Mouse (Mus musculus): ENCODE data around the gene Tmprss3. TPM values are rescaled to one million over a fixed set of nuclear protein-coding genes. Genes with fewer than 3 reads are reported as not detected.

Gene Tmprss3
- polyA plus RNA-seq (2015; fragmentation: Nextera tagmentation; extraction: Ambion mirVana), result 0.32 and 0.57 TPM in 2 replicates

GRCm38 (mm10) chr17:31198877-31199276 is at the start of gene Tmprss3:
Gene Tmprss3, minus strand, starts transcription at chr17:31198977.

DNA sequence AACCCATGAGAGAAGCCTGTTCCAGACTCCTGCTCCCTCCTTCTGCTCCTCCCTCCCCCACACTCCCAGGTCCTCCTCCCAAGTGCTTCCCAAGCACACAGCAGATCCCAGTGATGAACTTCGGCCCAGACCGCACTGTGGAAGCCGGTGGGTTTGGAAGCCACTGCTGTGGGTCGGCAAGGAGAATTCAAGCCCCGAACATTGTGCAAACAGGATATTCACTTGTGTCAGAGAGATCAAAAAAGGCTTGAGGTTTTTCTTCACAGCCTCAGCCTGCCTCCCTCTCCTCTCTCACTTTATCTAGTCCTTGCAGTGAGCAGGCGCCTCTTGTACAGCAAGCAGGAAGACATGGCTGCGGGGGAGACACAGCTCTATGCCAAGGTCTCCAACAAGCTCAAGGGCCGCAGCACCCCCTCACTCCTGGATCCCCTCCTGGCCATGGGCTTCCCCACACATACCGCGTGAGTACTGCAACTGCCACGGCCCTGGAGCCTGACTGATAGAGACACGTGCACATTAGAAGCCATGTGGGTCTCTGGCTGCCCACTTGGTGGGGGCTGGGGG is 9.1 kb upstream of the Tmprss3 start, which contains the start of gene Ubash3a:
Gene Ubash3a, plus strand, starts transcription at position 103 of the 564 bp plus-strand sequence.

GRCm38 (mm10) chr17:31165127-31165526 is 33.6 kb downstream of the Tmprss3 start, which contains the start of gene Tff1:
Gene Tff1, minus strand, starts transcription at chr17:31165277.

DNA sequence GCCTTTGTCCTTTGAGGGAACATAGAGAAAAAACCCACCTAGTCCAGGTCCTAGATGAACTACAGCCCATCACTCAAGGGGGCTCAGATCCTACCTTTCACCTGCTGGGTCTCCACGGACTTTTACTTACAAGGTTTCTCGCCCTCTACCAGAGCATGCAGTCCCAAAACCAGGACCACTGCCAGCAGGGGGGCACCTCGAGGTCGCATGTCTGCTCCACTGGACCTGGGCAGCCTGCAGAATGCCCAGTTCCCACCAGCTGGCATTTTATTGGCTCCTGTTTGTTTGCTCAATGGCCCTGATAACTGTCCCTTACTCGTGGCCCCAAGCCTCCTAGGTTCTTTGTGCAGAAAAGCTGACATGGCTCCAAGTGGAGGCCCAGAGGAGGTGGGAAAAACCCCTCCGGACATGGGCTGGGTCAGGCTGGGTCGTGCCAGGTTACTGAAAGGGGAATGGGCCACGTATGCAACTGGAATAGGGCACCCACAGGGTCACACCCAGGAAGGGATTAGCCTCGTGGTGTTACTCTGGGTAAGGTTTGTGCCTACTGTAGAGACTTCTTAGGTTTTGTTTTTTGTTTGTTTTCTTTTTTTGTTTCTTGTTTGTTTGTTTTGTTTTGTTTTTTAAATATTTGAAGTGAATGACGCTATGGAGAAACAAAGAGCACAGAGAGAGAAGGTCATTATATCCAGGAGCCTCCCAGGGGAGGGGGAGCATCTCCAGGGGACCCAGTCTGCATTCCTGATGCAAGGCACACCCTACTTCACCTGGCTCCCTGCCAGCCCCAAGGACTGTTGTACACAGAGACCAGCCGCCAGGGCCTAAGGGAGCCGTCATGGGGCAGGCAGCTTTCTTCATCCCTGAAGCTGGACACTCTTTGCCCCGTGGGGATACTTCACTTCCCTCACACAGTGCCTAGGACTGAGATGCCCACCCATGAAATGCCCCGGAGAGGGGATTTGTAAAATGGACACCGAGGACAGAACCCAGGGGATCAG is 54.4 kb downstream of the Tmprss3 start, which contains the start of gene Tff2:
Gene Tff2, minus strand, starts transcription at position 243 of the 998 bp plus-strand sequence.

GRCm38 (mm10) chr17:31129452-31129851 is 69.3 kb downstream of the Tmprss3 start, which contains the start of gene Tff3:
Gene Tff3, minus strand, starts transcription at chr17:31129646.

Other genes starting within 250 kb of the Tmprss3 start
- 0.21 TPM in 1 of 2 replicates, not detected in the other for gene Umodl1, start 244.3 kb downstream of the Tmprss3 start, polyA plus RNA-seq (2015; fragmentation: Nextera tagmentation; extraction: Ambion mirVana)
- gene Abcg1, start 141.3 kb downstream of the Tmprss3 start, polyA plus RNA-seq (2015; fragmentation: Nextera tagmentation; extraction: Ambion mirVana), result 9.7 and 13.9 TPM in 2 replicates
- 0.91 TPM in 1 of 2 replicates, not detected in the other for gene Tff3, start 69.3 kb downstream of the Tmprss3 start, polyA plus RNA-seq (2015; fragmentation: Nextera tagmentation; extraction: Ambion mirVana)
- 0.47 and 1.6 TPM in 2 replicates for gene Tff2, start 54.7 kb downstream of the Tmprss3 start, polyA plus RNA-seq (2015; fragmentation: Nextera tagmentation; extraction: Ambion mirVana)
- 0.54 and 0.72 TPM in 2 replicates for gene Tff1, start 33.7 kb downstream of the Tmprss3 start, polyA plus RNA-seq (2015; fragmentation: Nextera tagmentation; extraction: Ambion mirVana)
- gene Ubash3a, start 8.9 kb upstream of the Tmprss3 start, polyA plus RNA-seq (2015; fragmentation: Nextera tagmentation; extraction: Ambion mirVana), result 12.5 and 13.6 TPM in 2 replicates
- 0.79 and 1.2 TPM in 2 replicates for gene Rsph1, start 78.4 kb upstream of the Tmprss3 start, polyA plus RNA-seq (2015; fragmentation: Nextera tagmentation; extraction: Ambion mirVana)
- 3.1 and 3.7 TPM in 2 replicates for gene Slc37a1, start 87.8 kb upstream of the Tmprss3 start, polyA plus RNA-seq (2015; fragmentation: Nextera tagmentation; extraction: Ambion mirVana)
- 1.8 and 3.4 TPM in 2 replicates for gene Pde9a, start 187.2 kb upstream of the Tmprss3 start, polyA plus RNA-seq (2015; fragmentation: Nextera tagmentation; extraction: Ambion mirVana)